Mouse (Mus musculus): ENCODE data around the gene Slc25a16.

- TF ChIP-seq MYOG (IDR thresholded peaks at IDR 0.05; ENCODE audit: control insufficient read depth, extremely low read depth, insufficient read length) (no peak), CTCF (IDR thresholded peaks at IDR 0.05; ENCODE audit: control insufficient read depth, insufficient read depth, insufficient read length) (no peak), MYOD1 (IDR thresholded peaks at IDR 0.05; ENCODE audit: control insufficient read depth, insufficient read length, low read depth) (no peak)
Observed at GRCm38 (mm10) chr10:62919925-62920765, at the start of gene Slc25a16.

Data from C2C12 (cell line).